Mouse (Mus musculus): ENCODE measurements around the gene Sec63.

- TF ChIP-seq CTCF (IDR thresholded peaks at IDR 0.05; ENCODE audit: borderline replicate concordance, control insufficient read depth, extremely low read depth, insufficient read depth, low read length, poor library complexity) = no peak
- TF ChIP-seq POLR2A (IDR thresholded peaks at IDR 0.05; ENCODE audit: control insufficient read depth, extremely low read depth, insufficient read depth, low read length, poor library complexity) = no peak
Observed at GRCm38 (mm10) chr10:42843416-42843815, 82.1 kb downstream of the Sec63 start.

Measured in thymus, adult 2 months (tissue).